Mouse (Mus musculus) neural tube, embryonic 14.5 days (tissue): ENCODE measurements at regions not wholly inside any gene's neighbourhood (a gene's known extent, or its start where the extent isn't known, plus 50 kb on each side); places are given as distances from the start of the nearest gene placed in this dataset.
A peak's percentile ranks its signal among the peaks of the same experiment; 100 is the strongest.

Source experiments
- ATAC-seq: fragments of 200-750 bp; cut with Nextera tagmentation; 2 replicates; pipeline ENCODE4 v1.8.0; 2017; ENCODE audit warnings: low read depth, mild to moderate bottlenecking, moderate TSS enrichment, moderate library complexity
- H3K27ac ChIP-seq: fragments of 300-500 bp; sonication (generic); 2 replicates; pipeline ENCODE4 v1.5.1; 2014; ENCODE audit warnings: low read depth, mild to moderate bottlenecking, control low read depth, low read length, moderate library complexity, mixed read lengths
- H3K27me3 ChIP-seq: fragments of 300-500 bp; sonication (generic); 2 replicates; pipeline ENCODE4 v1.6.1; 2014; ENCODE audit warnings: low read length; ENCODE audit not compliant: control insufficient read depth, insufficient read depth
- H3K36me3 ChIP-seq: fragments of 300-500 bp; sonication (generic); 2 replicates; pipeline ENCODE4 v1.6.1; 2014; ENCODE audit warnings: low read length, mixed read lengths; ENCODE audit not compliant: control insufficient read depth, insufficient read depth
- H3K4me1 ChIP-seq: fragments of 300-500 bp; sonication (generic); 2 replicates; pipeline ENCODE4 v1.6.1; 2014; ENCODE audit warnings: low read length; ENCODE audit not compliant: control insufficient read depth, insufficient read depth
- H3K4me2 ChIP-seq: fragments of 300-500 bp; sonication (generic); 2 replicates; pipeline ENCODE4 v1.6.1; 2014; ENCODE audit warnings: mild to moderate bottlenecking, low read depth, low read length, control low read depth
- H3K4me3 ChIP-seq: fragments of 300-500 bp; sonication (generic); 2 replicates; pipeline ENCODE4 v1.5.1; 2014; ENCODE audit warnings: low read depth, low read length, control low read depth, mixed read lengths
- H3K9ac ChIP-seq: fragments of 300-500 bp; sonication (generic); replicated peaks from 2 replicates; pipeline ENCODE4 v1.6.1; 2014; ENCODE audit warnings: low read depth, mild to moderate bottlenecking, control low read depth, low read length, mixed read lengths
- H3K9me3 ChIP-seq: fragments of 300-500 bp; sonication (generic); 2 replicates; pipeline ENCODE4 v1.6.1; 2016; ENCODE audit warnings: low read length; ENCODE audit not compliant: control insufficient read depth
- WGBS: fragments of 180-500 bp; shearing (Covaris S2); extraction: QIAGEN DNeasy Blood & Tissue Kit; methylation state at CpG from one replicate; pipeline ENCODE4 v1.1.7; 2014; 5-methylcytosine and 5-hydroxymethylcytosine counted together

DNA sequence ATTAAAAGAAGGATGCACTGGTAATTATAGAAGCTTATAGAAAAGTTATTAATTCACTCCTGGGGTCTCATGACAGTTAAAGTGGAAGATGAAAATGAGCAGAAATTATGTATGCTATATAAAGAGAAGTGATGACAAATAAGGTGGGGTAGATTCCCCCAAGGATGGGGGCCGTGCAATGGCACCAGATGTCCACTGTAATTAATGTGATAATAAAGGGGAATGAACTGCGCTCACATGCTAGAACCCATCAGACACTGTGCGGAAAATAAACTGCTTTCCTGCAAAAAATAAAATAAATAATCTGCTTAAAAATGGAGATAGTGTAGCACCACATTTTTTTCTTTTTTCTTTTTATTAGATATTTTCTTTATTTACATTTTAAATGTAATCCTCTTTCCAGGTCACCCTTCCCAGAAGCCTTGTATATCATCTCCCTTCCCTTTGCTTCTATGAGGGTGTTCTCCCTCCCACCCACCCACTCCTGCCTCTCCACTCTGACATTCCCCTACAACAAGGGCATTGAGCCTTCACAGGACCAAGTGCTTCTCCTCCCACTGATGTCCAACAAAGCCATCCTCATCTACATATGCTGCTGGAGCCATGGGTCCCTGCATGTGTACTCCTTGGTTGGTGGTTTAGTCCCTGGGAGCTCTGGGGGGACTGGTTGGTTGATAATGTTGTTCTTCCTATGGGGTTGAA is 934.0 kb upstream of the Pcdh20 start:
- ATAC-seq = peak; percentile 44; the same call in 1 of the 2 replicates
- WGBS = 35% methylated on average over 3 of the region's 3 CpGs

DNA sequence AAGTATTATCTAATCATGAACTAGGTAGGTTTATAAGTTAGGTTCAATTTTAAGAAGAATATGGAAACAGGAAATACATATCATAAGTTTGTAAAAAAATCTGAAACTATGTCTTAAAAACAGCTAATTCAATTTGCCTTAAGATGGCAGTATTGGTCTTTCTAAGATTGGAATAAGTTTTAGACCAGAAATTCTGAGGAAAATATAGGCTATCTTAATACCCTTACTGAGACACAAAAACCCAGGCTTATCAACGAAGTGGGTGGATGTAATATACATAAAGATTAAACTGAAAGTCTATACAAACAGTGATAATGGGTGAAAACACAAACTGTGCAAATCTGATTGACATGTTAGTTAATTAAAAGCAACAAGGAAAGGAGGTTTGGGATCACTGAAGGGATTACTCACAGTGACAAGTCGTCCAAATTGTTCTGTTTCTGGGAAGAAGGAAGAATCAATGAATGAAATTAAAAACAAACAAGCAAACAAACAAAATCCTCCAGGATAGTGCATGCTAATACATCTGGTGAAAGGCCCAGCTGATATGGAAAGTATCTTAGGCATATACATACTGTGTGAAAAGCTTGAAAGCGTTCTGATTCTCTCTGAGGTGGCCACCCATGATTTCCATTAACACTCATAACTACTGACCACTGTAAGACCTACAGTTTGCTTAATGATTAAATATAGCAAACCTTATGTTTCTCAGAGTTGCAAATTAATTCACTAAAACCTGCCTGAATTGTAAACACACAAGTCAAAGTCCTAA is 931.6 kb upstream of the Pcdh20 start:
- H3K4me1 ChIP-seq = no peaks in the 10 kb centered on the region
- no peaks in the 10 kb centered on the region for H3K36me3 ChIP-seq
- no peak for ATAC-seq
- no peak overlapping the region for H3K27ac ChIP-seq
- no peaks in the 10 kb centered on the region for H3K27me3 ChIP-seq
- H3K9ac ChIP-seq = no peak overlapping the region
- H3K9me3 ChIP-seq = no peaks in the 10 kb centered on the region
- H3K4me2 ChIP-seq = no peak overlapping the region
- no peak overlapping the region for H3K4me3 ChIP-seq
- WGBS = 57% methylated on average over 3 of the region's 3 CpGs

More for the DNA sequence above, 934.0 kb upstream of the Pcdh20 start:
- Histone ChIP-seq H3K27me3 (no peaks in the 10 kb centered on the region), H3K36me3 (no peaks in the 10 kb centered on the region), H3K9ac (no peak overlapping the region), H3K4me3 (no peak overlapping the region), H3K27ac (no peak overlapping the region), H3K4me2 (no peak overlapping the region), H3K4me1 (no peaks in the 10 kb centered on the region), H3K9me3 (no peaks in the 10 kb centered on the region)

DNA sequence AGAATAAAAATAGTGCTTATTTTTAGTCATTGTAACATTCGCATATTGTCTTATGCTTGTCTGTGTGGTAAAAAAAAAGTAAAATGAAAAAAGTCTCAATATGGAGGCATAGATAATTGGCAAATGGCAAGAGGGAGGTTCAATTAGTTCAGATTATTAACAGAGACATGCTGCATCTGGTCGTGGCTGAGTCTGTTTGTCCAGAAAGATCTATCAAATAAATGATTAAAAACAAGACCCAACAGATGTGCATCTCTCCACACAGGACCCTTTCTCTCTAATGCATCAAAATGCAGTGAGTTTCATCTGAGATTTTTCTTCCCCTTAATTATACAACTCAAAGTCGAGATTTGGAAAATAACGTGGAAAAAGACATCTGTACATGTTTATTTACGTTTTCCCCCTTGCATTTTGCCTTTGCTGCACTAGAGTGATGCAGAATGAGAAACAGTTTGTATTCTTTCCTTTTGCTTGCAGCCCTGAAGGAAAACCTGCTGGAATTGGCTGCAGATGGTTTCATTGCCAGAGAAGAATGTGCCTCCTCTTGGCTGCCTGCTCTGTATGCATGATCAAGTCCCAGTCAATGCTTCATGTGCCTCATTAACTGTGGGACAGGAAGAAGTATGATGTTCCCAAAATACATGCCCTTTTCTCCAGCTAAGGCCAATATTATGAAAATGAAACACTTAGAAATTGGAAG is 886.0 kb upstream of the Pcdh20 start:
- ATAC-seq = peak; percentile 58; the same call in 1 of the 2 replicates
- H3K4me3 ChIP-seq = no peak overlapping the region
- H3K36me3 ChIP-seq = no peaks in the 10 kb centered on the region
- no peaks in the 10 kb centered on the region for H3K27me3 ChIP-seq
- H3K27ac ChIP-seq = no peak overlapping the region
- WGBS = 45% methylated on average over 5 of the region's 5 CpGs
- H3K4me1 ChIP-seq = no peaks in the 10 kb centered on the region
- H3K9me3 ChIP-seq = no peaks in the 10 kb centered on the region
- H3K9ac ChIP-seq = no peak overlapping the region
- H3K4me2 ChIP-seq = no peak overlapping the region

DNA sequence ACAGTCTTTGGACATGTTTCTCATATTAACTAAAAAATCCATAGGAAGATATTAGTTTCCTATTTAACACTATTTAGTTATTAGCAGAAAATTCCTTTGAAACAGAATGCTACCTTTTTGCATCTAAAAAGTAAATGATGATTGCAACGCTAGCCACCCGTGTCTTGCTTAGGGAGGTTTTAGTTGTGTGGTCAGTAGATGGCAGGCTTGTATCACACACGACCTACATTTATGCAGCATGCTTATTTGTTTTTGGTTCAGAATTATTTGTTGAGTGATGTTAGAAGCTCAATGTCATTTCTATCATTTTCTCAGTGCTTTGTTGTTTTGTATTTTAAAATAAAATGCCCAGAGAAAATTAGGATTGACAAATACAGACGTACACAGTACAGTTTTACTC is 876.8 kb upstream of the Pcdh20 start:
- no peaks in the 10 kb centered on the region for H3K9me3 ChIP-seq
- no peak overlapping the region for H3K4me3 ChIP-seq
- H3K27ac ChIP-seq = no peak overlapping the region
- H3K4me2 ChIP-seq = no peak overlapping the region
- ATAC-seq = peak; percentile 80; the same call in 1 of the 2 replicates
- H3K9ac ChIP-seq = no peak overlapping the region
- WGBS = 51% methylated on average over 4 of the region's 4 CpGs
- no peaks in the 10 kb centered on the region for H3K27me3 ChIP-seq
- H3K4me1 ChIP-seq = no peaks in the 10 kb centered on the region
- H3K36me3 ChIP-seq = no peaks in the 10 kb centered on the region

DNA sequence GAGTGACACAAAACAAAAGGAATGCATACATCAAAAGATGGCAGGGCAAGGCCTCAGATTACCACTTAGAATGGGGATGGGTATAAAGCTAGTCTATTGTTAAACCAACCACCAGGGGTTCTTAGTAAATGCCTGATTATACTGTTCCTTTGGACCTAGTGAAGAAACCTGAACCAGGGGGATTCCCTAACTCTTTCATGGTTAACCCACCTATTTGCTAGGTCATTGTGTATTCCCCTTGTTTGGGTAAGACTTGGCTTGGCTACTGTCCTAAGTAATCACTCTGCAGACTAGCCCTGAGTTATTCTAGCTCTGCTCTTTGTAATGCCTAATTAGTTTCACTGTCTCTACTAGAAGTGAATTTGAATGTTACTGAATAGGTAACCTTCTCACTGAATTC is 853.9 kb upstream of the Pcdh20 start:
- Histone ChIP-seq H3K4me3 (no peak overlapping the region), H3K4me1 (no peaks in the 10 kb centered on the region), H3K9me3 (no peaks in the 10 kb centered on the region), H3K9ac (no peak overlapping the region), H3K4me2 (no peak overlapping the region), H3K36me3 (no peaks in the 10 kb centered on the region), H3K27ac (no peak overlapping the region), H3K27me3 (no peaks in the 10 kb centered on the region)
- ATAC-seq = no peak

DNA sequence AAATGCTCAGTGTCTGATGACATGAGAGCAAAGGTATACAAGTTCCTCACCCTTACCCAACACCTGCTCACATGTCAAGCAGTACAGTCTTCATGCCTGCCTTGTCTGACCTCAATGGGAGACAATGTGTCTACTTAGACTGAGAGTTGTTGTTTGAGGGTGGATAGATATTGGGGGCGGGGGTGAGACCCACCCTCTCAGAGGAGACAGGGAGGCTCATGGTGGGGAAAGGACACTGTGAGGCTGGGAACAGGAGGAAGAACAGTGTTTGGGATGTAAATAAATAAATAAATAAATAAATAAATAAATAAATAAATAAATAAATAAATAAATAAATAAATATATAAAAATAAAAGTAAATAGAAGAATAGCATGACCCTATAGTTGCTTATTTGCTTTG is 837.3 kb upstream of the Pcdh20 start:
- Histone ChIP-seq H3K9ac (no peak overlapping the region), H3K27me3 (no peaks in the 10 kb centered on the region), H3K4me2 (no peak overlapping the region), H3K27ac (no peak overlapping the region), H3K4me1 (no peaks in the 10 kb centered on the region), H3K4me3 (no peak overlapping the region), H3K9me3 (no peaks in the 10 kb centered on the region), H3K36me3 (no peaks in the 10 kb centered on the region)
- ATAC-seq = no peak
- 96% methylated on average over 1 of the region's 1 CpGs for WGBS
